Mouse (Mus musculus) forebrain, embryonic 15.5 days (tissue): Measurements from ENCODE around the gene Atp6v0a2. TPM values are rescaled to one million over a fixed set of nuclear protein-coding genes. Genes with fewer than 3 reads are reported as not detected.
"Not testable (repeated sequence)": the region's sequence is repeated elsewhere in the genome, so short reads cannot be mapped to it uniquely, and the experiment has no call there.

Experiments
- ATAC-seq: fragments of 200-750 bp; cut with Nextera tagmentation; replicated peaks from 2 replicates; pipeline ENCODE4 v1.8.0; 2017; ENCODE audit warnings: mild to moderate bottlenecking, moderate TSS enrichment, moderate library complexity
- H3K27ac ChIP-seq: fragments of 300-500 bp; sonication (generic); replicated peaks from 2 replicates; pipeline ENCODE4 v1.5.1; 2015; ENCODE audit warnings: mild to moderate bottlenecking, inconsistent platforms
- H3K27me3 ChIP-seq: fragments of 300-500 bp; sonication (generic); 2 replicates; pipeline ENCODE4 v1.6.1; 2015; ENCODE audit warnings: inconsistent platforms
- H3K36me3 ChIP-seq: fragments of 300-500 bp; sonication (generic); 2 replicates; pipeline ENCODE4 v1.6.1; 2015; ENCODE audit warnings: mild to moderate bottlenecking, inconsistent platforms
- H3K4me1 ChIP-seq: fragments of 300-500 bp; sonication (generic); 2 replicates; pipeline ENCODE4 v1.6.1; 2015; ENCODE audit warnings: inconsistent platforms
- H3K4me2 ChIP-seq: fragments of 300-500 bp; sonication (generic); replicated peaks from 2 replicates; pipeline ENCODE4 v1.6.1; 2015; ENCODE audit warnings: mild to moderate bottlenecking, inconsistent platforms
- H3K4me3 ChIP-seq: fragments of 300-500 bp; sonication (generic); 2 replicates; pipeline ENCODE4 v1.5.1; 2015; ENCODE audit warnings: mild to moderate bottlenecking, inconsistent platforms
- H3K9ac ChIP-seq: fragments of 300-500 bp; sonication (generic); replicated peaks from 2 replicates; pipeline ENCODE4 v1.6.1; 2015; ENCODE audit warnings: mild to moderate bottlenecking, inconsistent platforms
- H3K9me3 ChIP-seq: fragments of 300-500 bp; sonication (generic); 2 replicates; pipeline ENCODE4 v1.6.1; 2016; ENCODE audit warnings: inconsistent platforms
- WGBS: fragments of 180-500 bp; shearing (Covaris S2); methylation state at CpG from one replicate; pipeline ENCODE4 v1.1.7; 2015; ENCODE audit warnings: mixed read lengths; 5-methylcytosine and 5-hydroxymethylcytosine counted together
- polyA plus RNA-seq: library from polyadenylated mRNA; unstranded; fragments of >200 nt; fragmentation: Nextera tagmentation; extraction: Ambion mirVana; gene quantifications from 2 replicates; pipeline ENCODE4 v1.2.1, GENCODE M21; 2015

The Atp6v0a2 gene
- 47.6 and 48.5 TPM in 2 replicates for polyA plus RNA-seq

GRCm38 (mm10) chr5:124628448-124629363, at the start of gene Atp6v0a2:
Gene Atp6v0a2, plus strand, starts transcription at chr5:124628576.
- H3K9me3 ChIP-seq: no peaks in the 10 kb centered on the region
- under 1% methylated on average over 58 of the region's 58 CpGs for WGBS
- H3K4me1 ChIP-seq: peaks cover 21% of the 10 kb centered on the region
- H3K4me2 ChIP-seq: peak within 1 kb of the TSS; percentile 86
- no peaks in the 10 kb centered on the region for H3K27me3 ChIP-seq
- peak within 1 kb of the TSS; percentile 87 for H3K9ac ChIP-seq
- peaks cover 7% of the 10 kb centered on the region; the same call in 1 of the 2 replicates for H3K36me3 ChIP-seq
- ATAC-seq: peak; percentile 98
- peak within 1 kb of the TSS; percentile 64 for H3K27ac ChIP-seq
- peak within 1 kb of the TSS; percentile 70 for H3K4me3 ChIP-seq

DNA sequence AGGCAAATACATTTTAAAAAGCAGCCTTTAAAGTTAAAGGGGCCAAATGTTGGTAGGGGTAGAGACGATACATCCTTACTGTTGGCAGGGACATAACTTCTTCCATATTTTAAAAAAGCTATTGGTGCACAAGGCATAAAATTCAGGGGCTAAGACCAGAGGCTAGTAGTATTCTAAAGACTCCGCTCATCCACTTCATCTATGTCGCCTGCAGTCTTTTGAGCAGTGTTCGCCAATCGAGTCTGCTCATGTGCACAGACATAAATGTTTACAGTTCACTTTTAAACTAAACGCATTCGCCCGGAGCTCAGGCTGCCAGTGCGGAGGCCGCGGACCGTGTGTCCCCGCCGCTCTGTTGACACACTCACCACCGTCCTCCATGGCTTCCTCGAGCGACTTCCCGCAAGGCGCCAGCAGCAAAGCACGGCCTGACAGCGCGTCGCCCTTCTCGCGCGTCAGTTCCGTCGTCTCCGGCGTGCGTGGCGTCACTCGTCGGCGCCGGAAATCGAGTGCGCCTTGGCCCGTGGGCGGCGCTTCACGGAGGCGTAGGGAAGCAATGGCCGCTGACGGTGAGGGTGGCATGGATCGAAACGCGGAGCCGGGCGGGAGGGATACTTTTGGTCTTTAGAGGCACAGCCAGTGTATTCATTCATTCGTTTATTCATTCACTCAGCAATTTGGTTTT, 49.6 kb upstream of the Atp6v0a2 start, which contains the start of the genes Eif2b1 and Gtf2h3:
Gene Eif2b1, minus strand, starts transcription at position 499 of the 685 bp plus-strand sequence.
Gene Gtf2h3, plus strand, starts transcription at position 508 of the 685 bp plus-strand sequence.
- no peaks in the 10 kb centered on the region for H3K9me3 ChIP-seq
- H3K4me2 ChIP-seq: peak within 1 kb of the TSS; percentile 90
- peak within 1 kb of the TSS; percentile 70 for H3K4me3 ChIP-seq
- peaks cover 40% of the 10 kb centered on the region for H3K36me3 ChIP-seq
- H3K27me3 ChIP-seq: no peaks in the 10 kb centered on the region
- H3K4me1 ChIP-seq: peaks cover 26% of the 10 kb centered on the region
- peak; percentile 96 for ATAC-seq
- peak within 1 kb of the TSS; percentile 64 for H3K27ac ChIP-seq
- H3K9ac ChIP-seq: peak within 1 kb of the TSS; percentile 76
- under 1% methylated on average over 51 of the region's 51 CpGs for WGBS

GRCm38 (mm10) chr5:124582515-124582914, 45.9 kb upstream of the Atp6v0a2 start:
- 94% methylated on average over 5 of the region's 5 CpGs for WGBS
- no peak for ATAC-seq

GRCm38 (mm10) chr5:124592768-124593167, 35.6 kb upstream of the Atp6v0a2 start:
- no peaks in the 10 kb centered on the region for H3K9me3 ChIP-seq
- 97% methylated on average over 3 of the region's 3 CpGs for WGBS

More at GRCm38 (mm10) chr5:124582515-124582914, 45.9 kb upstream of the Atp6v0a2 start:
- Histone ChIP-seq H3K36me3 (peaks cover 44% of the 10 kb centered on the region), H3K9me3 (no peaks in the 10 kb centered on the region), H3K27me3 (no peaks in the 10 kb centered on the region), H3K9ac (no peak overlapping the region), H3K27ac (no peak overlapping the region), H3K4me3 (no peak overlapping the region), H3K4me2 (no peak overlapping the region), H3K4me1 (peaks cover 26% of the 10 kb centered on the region)

DNA sequence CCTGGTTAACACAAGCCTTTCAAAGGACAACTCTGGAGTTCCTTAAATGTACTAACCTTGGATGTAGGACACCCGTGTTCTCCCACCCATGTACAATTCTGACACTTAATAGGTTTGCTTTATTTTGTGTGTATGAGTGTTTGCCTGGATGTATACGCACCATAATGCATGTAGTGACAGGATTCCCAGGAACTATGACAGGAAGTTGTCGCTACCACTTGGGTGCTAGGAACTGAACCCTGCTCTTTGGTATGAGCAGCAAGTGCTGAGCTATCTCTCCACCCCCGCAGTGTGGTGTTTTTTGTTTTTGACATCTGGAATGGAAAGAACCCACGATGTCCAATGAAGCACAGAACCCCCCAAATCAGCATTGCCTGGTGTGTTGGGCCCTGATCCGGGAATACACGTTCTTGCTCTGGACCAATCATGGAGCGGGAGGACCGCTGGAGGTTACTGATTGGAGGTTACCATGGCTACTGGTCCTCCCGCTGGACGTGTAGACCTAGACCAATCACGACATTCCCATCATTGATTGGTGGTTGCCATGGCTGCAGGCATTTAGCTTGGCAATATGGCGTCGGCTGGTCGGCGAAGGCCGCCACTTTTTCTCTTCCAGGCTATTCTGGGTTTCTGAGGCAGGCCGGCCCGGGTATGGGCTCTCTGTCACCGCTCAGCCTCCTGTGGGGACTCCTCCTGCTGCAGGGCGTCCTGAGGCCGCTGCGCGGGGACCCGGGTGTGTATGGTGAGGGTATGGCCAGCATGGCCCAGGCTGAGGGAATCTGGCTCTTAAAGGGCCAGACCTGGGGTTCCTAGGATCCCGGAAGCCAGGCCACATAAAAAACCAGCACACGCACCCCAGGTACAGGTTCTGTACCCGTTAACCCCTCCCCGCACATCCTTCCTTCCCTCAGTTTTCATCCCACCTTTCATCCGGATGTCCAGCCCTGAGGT, 29.9 kb upstream of the Atp6v0a2 start:
- peak overlapping the region; percentile 90 for H3K4me2 ChIP-seq
- peaks cover 21% of the 10 kb centered on the region for H3K4me1 ChIP-seq
- H3K36me3 ChIP-seq: peaks cover 32% of the 10 kb centered on the region
- H3K27ac ChIP-seq: no peak overlapping the region
- ATAC-seq: peak; percentile 100
- H3K9me3 ChIP-seq: no peaks in the 10 kb centered on the region
- 6% methylated on average over 30 of the region's 30 CpGs for WGBS
- H3K27me3 ChIP-seq: no peaks in the 10 kb centered on the region
- H3K9ac ChIP-seq: peak overlapping the region; percentile 59
- H3K4me3 ChIP-seq: peak overlapping the region; percentile 73

More at GRCm38 (mm10) chr5:124592768-124593167, 35.6 kb upstream of the Atp6v0a2 start:
- no peak for ATAC-seq
- Histone ChIP-seq H3K36me3 (peaks cover 75% of the 10 kb centered on the region), H3K27me3 (no peaks in the 10 kb centered on the region), H3K9ac (no peak overlapping the region), H3K4me3 (no peak overlapping the region), H3K27ac (no peak overlapping the region), H3K4me1 (no peaks in the 10 kb centered on the region), H3K4me2 (no peak overlapping the region)

DNA sequence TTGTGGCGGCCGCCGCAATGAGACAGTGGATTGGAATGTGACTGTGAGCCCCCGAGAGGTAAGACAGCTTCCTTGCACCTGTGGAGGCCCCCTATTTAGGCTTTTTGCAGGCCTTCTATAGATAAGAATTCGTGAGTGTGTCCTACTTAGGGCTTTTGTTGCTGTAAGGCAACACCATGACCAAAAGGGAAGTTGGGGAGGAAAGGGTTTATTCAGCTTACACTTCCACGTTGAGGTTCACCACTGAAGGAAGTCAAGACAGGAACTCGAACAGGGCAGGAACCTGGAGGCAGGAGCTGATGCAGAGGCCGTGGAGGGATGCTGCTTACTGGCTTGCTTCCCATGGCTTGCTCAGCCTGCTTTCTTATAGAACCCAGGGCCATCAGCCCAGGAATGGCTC, 28.6 kb upstream of the Atp6v0a2 start:
- peaks cover 21% of the 10 kb centered on the region for H3K4me1 ChIP-seq
- 69% methylated on average over 8 of the region's 8 CpGs for WGBS
- H3K27ac ChIP-seq, H3K4me3 ChIP-seq, ATAC-seq, H3K27me3 ChIP-seq, H3K9ac ChIP-seq, H3K9me3 ChIP-seq: not testable (repeated sequence)
- peaks cover 20% of the 10 kb centered on the region for H3K36me3 ChIP-seq
- H3K4me2 ChIP-seq: 0 out of 2 replicates have a peak overlapping the region, but pooled peaks have one; percentile 90

DNA sequence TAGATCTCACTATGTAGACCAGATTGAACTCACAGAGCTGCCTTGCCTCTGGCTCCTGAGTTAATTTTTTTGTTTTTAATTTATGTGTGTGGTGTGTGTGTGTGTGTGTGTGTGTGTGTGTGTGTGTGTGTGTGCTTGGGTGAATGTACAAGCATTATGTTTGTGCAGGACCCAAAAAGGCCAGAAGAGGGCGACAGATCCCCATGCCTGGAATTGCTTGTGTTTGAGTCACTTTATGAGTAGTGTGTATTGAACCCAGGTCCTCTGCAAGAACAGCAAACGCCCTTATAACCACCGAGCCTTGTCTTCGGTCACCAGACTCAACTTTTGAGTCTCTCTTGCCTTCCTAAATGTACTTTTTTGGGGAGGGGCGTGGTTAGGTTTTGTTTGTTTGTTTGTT, 26.0 kb upstream of the Atp6v0a2 start:
- no peak for ATAC-seq
- H3K27ac ChIP-seq: no peak overlapping the region
- no peaks in the 10 kb centered on the region for H3K27me3 ChIP-seq
- no peak overlapping the region for H3K4me3 ChIP-seq
- H3K4me1 ChIP-seq: peaks cover 21% of the 10 kb centered on the region
- H3K4me2 ChIP-seq: no peak overlapping the region
- H3K9me3 ChIP-seq: no peaks in the 10 kb centered on the region
- no peaks in the 10 kb centered on the region; the same call in 1 of the 2 replicates for H3K36me3 ChIP-seq
- H3K9ac ChIP-seq: no peak overlapping the region
- WGBS: 80% methylated on average over 5 of the region's 5 CpGs

GRCm38 (mm10) chr5:124604296-124604695, 24.1 kb upstream of the Atp6v0a2 start:
- no peak for ATAC-seq
- H3K9ac ChIP-seq: no peak overlapping the region
- no peak overlapping the region for H3K4me3 ChIP-seq
- 91% methylated on average over 4 of the region's 4 CpGs for WGBS
- no peaks in the 10 kb centered on the region for H3K9me3 ChIP-seq
- H3K36me3 ChIP-seq: peaks cover 6% of the 10 kb centered on the region; the same call in 1 of the 2 replicates
- H3K27ac ChIP-seq: no peak overlapping the region
- H3K27me3 ChIP-seq: no peaks in the 10 kb centered on the region
- H3K4me2 ChIP-seq: no peak overlapping the region
- H3K4me1 ChIP-seq: peaks cover 11% of the 10 kb centered on the region

DNA sequence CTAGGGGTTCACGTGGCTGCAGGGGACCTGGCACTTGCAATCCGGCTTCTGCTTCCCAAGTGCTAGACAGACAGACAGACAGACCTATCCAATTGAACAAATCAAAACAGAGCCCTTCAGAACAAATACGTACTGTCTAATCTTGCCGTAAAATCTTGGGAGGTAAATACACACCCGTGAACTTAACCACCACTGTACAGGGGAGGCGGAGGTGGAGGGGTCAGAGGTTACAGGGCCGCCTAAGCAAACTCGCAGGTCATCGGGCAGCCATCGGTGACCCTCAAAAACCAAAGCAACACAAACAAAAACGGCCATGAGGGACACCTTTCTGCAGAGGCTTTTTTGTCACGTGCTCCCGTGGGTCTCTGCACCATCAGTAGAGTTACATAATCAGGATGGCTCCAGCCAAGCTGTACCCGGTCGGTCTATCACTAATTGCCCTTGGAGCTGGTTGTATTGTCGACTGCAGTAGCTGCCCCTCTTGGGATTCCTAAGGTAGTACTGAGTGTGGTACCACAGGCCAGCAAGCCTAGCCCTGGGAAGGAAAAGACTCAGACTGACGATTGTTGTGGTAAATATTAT, 23.2 kb upstream of the Atp6v0a2 start:
- no peaks in the 10 kb centered on the region for H3K27me3 ChIP-seq
- no peak overlapping the region for H3K27ac ChIP-seq
- H3K9me3 ChIP-seq: no peaks in the 10 kb centered on the region
- no peak for ATAC-seq
- H3K9ac ChIP-seq: no peak overlapping the region
- 86% methylated on average over 17 of the region's 17 CpGs for WGBS
- peaks cover 3% of the 10 kb centered on the region; the same call in 1 of the 2 replicates for H3K4me1 ChIP-seq
- no peak overlapping the region for H3K4me3 ChIP-seq
- H3K36me3 ChIP-seq: peaks cover 8% of the 10 kb centered on the region; the same call in 1 of the 2 replicates
- H3K4me2 ChIP-seq: no peak overlapping the region

DNA sequence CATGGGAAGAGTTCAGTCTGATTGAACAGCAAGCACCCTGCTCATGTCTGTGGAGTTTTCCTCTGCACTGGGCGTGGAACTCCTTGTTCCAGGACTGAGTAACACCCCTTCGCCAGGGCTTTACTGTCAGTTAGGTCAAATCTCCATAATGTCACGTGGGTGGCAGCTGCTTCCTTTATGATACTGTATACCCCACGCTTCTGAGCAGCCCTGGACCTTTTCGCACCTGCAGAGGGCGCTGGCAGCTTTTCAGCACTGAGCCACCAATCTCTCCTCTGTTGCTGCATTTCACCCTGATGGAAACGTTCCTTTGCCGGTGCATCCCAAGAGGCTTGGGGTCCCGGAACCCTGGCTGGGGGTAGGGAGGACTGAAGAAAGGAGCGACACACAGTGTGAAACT, 17.4 kb upstream of the Atp6v0a2 start:
- H3K9ac ChIP-seq: no peak overlapping the region
- no peaks in the 10 kb centered on the region for H3K27me3 ChIP-seq
- H3K4me2 ChIP-seq: no peak overlapping the region
- peaks cover 20% of the 10 kb centered on the region for H3K36me3 ChIP-seq
- no peak overlapping the region for H3K4me3 ChIP-seq
- no peaks in the 10 kb centered on the region for H3K4me1 ChIP-seq
- 78% methylated on average over 10 of the region's 10 CpGs for WGBS
- no peak for ATAC-seq
- no peaks in the 10 kb centered on the region for H3K9me3 ChIP-seq
- no peak overlapping the region for H3K27ac ChIP-seq

GRCm38 (mm10) chr5:124614709-124615108, 13.7 kb upstream of the Atp6v0a2 start:
- no peak overlapping the region for H3K27ac ChIP-seq
- no peak for ATAC-seq
- WGBS: 91% methylated on average over 11 of the region's 11 CpGs

More at GRCm38 (mm10) chr5:124614709-124615108, 13.7 kb upstream of the Atp6v0a2 start:
- Histone ChIP-seq H3K4me2 (no peak overlapping the region), H3K4me3 (no peak overlapping the region), H3K36me3 (peaks cover 18% of the 10 kb centered on the region), H3K4me1 (no peaks in the 10 kb centered on the region), H3K27me3 (no peaks in the 10 kb centered on the region), H3K9me3 (no peaks in the 10 kb centered on the region), H3K9ac (no peak overlapping the region)
